Mouse (Mus musculus) lung, adult 18-20 months (tissue): Measurements from ENCODE around the gene Bag6.

ENCODE experiments used
- DNase-seq, 2 experiments: peaks; one replicate each; pipeline ENCODE4 v3.0.0; 2022; ENCODE audit warnings: mixed read lengths in 2 of 2

Bag6 gene

DNA sequence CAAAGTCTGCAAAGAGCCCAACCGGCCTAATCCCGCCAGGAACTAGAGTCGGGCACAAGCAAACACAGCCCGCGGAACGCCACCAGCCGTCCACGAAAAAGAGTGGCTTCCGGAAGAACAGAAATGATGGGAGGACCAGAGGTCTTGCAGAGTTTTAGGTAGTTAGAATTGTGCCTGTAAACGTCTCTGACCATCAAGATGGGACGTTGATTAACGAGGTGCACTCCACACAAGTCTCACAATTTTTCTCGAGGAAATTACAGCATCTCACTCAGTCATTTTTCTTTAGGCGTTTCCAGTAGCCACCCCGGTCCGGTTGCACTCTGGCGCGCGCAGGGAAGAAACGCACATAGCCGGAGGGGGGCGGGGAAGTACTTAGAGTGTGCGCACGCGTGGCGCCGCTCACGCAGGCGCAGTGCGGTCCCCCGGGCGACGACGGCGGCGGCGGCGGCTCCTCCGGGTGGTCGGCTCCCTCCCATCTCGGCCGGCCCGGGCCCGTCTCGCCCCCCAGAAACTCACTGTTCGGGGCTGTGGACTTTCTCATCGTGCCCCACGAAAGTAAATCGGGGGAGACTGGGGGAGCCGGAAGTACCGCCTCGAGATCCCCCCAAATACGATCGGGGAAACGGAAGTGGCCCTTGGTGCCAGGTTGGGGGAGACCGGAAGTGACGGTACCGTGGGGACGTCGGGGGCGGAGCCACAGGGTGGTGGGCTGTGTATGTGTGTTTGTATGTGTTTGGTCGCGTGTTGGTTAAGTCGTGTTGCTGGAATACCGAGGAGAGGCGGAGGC is at the start of gene Bag6:
Gene Bag6 (plus strand): TSS at position 378 of the 790 bp plus-strand sequence.
- peak; percentile 91 to 93 for DNase-seq

- no peak for DNase-seq
Measured at GRCm38 (mm10) chr17:35085208-35085865, 49.6 kb upstream of the Bag6 start, which contains the start of gene Ly6g6f. Gene Ly6g6f (minus strand): TSS chr17:35085610.

GRCm38 (mm10) chr17:35088151-35088550 is 46.8 kb upstream of the Bag6 start:
- DNase-seq: peak in 1 of 2 experiments; percentile 4

DNA sequence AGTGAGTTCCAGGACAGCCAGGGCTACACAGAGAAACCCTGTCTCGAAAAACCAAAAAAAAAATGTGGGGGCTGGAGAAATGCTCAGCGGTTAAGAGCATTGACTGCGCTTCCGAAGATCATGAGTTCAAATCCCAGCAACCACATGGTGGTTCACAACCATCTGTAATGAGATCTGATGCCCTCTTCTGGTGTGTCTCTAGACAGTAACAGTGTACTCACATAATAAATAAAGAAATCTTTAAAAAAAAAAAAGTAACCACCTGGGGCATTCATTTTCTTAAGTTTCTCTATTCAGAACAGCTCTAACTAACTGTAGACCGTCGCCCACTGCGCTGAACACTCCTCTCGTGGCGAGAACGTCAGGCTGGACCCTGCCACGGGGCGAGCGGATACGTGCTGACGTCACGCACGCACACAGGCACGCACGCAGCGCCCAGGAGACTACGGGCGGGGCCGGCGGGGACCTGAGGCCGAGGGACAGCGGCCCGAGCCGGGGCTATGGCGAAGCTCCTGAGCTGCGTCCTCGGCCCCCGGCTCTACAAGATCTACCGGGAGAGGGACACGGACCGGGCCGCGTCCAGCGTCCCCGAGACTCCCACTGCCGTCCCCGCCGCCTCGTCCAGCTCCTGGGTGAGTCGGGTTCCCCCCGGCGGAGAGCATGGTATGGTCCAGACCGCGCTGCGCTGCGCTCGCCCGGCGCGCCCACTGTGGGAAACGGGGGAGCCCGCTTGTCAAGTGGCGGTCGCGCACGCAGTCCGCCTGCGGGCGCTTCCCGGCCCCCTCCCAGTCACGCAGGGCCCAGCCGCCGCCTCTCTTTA is 45.9 kb upstream of the Bag6 start, which contains the start of gene Abhd16a:
Gene Abhd16a (plus strand): TSS at position 439 of the 820 bp plus-strand sequence.
- peak; percentile 93 to 96 for DNase-seq

DNA sequence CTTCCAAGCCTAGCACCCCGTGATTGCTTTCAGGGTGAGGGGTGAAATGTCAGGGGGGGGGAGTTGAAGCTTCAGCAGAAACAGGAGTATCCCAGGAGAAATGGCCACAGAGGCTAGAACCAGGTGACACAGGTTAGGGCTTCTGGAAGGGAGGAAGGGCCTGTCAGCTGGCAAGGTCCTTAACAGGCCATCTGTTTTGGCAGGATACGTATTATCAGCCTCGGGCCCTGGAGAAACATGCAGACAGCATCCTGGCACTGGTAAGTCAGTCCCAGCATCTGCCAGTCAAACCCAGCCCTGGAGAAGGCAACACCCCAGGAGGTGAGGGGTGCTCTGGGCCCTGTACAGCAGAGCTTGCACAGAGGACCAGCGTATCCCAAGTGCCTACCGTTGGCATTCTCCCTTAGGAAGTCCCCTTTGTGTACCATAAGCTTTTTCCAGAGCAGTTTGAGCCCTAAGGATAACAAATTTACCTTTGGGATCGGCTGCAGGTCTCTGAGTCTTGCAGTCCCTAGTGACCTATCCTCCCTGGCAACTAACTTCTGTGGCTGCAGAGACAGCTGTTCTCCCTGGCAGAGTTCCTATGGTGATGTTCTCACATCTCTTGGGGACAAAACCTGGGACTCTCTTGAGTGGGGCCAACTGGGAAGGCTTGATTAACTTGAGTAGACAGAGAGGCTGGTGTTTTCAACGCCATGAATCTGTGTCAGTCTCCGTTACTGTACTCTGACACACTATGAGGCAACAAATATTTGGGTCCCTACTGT is 44.6 kb upstream of the Bag6 start:
- DNase-seq: peak in 1 of 2 experiments; percentile 6

- DNase-seq: peak; percentile 33 to 55
Measured at GRCm38 (mm10) chr17:35092403-35093198, 42.4 kb upstream of the Bag6 start.

DNA sequence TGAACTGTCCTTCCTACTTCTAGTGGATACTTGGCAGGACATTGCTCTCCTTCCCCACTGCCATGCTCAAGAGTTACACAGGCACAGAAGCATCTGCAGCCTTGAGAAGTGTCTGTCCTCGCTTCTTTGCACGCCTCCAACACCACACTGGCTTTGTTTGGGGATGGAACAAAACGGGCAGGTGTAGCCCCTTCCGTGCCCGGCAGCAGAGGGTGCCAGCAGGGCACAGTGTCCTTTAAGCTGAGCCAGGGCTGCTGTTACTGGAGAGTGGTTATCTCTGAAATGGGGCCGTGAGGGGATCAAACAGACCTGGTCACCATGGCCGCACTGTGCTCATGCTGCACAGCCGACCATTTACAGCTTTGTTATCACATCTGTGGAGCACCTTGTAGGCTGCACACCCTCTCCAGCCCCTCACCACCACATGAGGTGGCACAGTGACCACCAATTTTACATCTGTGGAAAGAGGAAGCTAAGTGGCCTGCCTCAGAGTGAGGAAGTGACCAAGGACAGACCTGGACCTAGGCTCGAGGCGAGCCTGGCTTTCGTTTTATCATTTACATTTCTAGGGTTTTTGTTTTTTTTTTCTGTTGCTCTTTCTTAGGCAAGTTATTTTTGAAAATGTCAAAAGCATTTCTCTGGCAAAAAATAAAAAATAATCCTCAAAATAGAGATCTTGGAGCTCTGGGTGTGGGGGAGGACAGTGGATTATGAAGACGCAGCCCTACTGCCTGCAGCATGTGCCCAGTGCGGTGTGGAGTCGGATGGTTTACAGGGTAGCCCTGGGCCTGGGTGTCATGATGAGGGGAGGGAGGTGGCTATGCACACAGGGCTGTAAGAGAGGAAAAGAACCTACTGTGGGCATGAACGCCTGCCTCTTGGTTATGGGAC is 40.3 kb upstream of the Bag6 start:
- no peak for DNase-seq

- DNase-seq: no peak
Measured at GRCm38 (mm10) chr17:35096597-35096996, 38.4 kb upstream of the Bag6 start.

DNA sequence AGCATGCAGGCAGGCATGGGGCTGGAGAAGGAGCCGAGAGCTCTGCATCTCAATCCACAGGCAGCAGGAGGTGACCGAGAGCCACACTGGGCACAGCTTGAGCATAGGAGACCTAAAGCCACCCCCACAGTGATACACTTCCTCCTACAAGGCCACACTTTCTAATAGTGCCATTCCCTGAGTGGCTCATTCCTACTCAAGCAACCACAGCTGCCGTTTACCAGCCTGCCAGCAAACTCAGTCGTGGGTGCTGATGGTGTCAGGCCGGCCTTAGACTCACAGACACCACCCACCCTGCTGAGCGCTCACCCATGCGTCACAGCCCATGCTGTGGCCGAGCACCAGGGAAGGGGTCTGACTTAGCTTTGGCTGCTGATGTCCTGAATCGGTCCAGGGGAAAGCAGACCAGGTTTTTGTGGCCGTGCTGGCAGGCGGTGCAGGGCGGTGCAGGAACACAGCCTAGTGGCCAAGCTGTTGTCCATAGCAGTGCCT is 37.8 kb upstream of the Bag6 start:
- no peak for DNase-seq

DNA sequence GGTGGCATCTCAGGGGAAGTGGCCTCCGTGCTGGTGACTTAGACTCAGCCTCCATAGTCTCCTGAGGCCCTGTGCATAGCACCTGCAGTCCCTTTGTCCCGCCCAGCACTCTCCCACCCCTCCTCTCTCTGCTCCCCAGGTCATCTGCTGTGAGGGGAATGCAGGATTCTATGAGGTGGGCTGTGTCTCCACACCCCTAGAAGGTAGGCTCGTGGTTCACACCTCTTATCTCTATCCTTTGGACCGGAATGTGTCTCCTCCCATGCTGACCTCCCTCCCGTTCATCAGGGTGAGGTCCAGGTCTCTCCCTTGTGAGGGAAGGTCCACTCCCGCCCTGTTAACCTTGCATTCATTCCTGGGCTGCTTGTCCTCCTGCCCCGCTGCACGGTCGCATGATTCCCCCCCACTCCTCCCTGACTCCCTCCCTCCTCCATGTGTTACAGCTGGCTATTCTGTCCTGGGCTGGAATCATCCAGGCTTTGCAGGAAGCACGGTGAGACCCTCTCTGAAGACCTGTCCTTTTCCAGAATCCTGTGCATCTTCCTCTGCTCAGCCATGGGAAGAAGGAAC is 34.7 kb upstream of the Bag6 start:
- no peak for DNase-seq

- DNase-seq: no peak
Measured at GRCm38 (mm10) chr17:35101161-35101560, 33.8 kb upstream of the Bag6 start.

DNA sequence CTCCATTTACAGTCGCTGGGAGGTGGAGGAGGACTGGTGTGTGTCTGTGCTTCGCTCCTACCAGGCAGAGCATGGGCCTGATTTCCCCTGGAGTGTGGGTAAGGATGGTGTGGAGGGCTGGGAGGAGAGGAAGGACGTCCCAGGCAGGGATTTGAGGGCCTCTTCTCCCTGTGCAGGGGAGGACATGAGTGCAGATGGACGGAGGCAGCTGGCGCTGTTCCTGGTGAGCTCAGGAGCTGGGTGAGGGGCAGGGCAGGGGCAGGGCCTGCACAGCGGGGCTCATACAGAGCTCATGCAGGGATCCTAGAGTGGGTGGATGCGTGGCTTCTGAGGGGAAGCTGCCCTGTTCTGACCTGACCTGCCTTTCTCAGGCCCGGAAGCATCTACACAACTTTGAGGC is 32.7 kb upstream of the Bag6 start:
- DNase-seq: no peak

DNA sequence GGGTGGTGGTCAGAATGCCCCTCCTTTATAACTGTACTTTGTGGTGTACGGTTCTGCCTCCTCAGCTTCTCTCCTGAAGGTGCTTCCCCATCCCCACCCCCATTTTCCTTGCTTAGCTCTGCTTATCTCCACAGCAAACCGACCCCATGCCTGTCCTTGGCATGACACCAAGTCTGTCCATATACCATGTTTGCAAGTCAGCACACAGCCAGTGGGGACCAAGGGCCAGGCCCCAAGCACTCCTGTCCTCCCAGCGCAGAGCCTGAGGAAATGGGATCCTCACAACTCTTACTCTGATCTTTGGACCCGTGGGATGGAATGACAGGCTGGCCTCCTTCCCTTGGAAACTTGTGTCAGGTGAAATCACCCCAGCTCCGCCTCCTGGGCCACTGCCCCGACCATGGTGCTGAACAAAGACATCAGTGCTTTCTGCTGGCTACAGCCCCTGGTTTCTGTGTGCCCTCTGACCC is 31.7 kb upstream of the Bag6 start:
- no peak for DNase-seq

- DNase-seq: no peak
Measured at GRCm38 (mm10) chr17:35104079-35104478, 30.9 kb upstream of the Bag6 start.

DNA sequence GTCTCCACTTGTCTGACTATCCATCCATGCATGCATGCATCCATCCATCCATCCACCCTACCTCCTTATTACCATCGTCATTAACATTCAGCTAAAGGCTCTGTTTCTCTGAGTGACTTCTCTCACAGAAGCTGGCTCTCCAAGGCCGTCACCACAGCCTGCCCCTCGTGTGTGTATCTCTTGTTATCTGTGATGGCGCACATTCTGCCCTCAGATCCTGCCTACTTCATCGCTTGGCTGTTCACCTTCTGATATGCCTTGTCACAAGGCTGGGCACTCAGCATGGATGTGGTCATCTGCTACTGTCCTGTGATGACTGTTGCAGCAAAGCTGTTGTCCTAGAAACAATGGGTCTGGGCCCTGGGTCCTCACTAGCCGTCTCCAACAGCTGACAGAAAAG is 30.2 kb upstream of the Bag6 start:
- no peak for DNase-seq

DNA sequence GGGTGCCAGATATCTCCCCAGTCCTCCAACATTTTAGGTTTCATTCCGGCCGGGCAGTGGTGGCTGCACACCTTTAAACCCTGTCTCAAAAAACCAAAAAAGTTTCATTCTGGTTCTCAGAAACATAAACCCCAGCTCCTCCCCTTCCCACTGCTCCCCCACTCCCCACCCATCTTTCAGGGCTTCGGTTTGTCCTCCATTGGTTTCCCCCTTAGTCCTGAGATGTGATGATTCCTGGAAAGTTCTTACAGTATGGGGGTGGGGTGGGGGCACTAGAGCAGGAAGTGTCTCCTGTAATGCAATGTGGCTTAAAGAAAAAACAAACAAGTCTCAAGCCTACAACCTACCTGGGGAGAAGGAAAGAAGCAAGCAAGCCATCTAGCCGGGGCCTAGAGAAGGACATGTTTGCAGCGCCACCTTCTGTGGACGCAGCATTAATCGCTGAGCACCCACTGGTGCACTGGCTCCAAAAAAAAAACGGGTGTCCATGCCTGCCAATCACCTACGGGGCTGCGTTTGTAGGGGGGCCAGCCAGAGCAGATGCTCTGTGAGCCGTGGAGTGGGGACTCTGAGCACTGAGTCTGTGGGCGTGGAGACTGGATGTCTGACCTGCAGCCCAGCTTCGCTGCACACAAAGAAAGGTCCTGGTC is 29.1 kb upstream of the Bag6 start:
- peak; percentile 27 to 41 for DNase-seq

- DNase-seq: no peak
Measured at GRCm38 (mm10) chr17:35106522-35106921, 28.5 kb upstream of the Bag6 start.

GRCm38 (mm10) chr17:35108097-35108496 is 26.9 kb upstream of the Bag6 start, which contains the start of gene Ly6g5c:
Gene Ly6g5c (plus strand): TSS chr17:35108279.
- no peak for DNase-seq

- no peak for DNase-seq
Measured at GRCm38 (mm10) chr17:35111774-35112173, 23.2 kb upstream of the Bag6 start.
